Mouse (Mus musculus) limb, embryonic 12.5 days (tissue): ENCODE measurements at regions not wholly inside any gene's neighbourhood (a gene's known extent, or its start where the extent isn't known, plus 50 kb on each side); places are given as distances from the start of the nearest gene placed in this dataset.

ENCODE experiments used
- ATAC-seq: fragments of 200-750 bp; cut with Nextera tagmentation; 2 replicates; pipeline ENCODE4 v1.8.0; 2017; ENCODE audit warnings: low read depth, moderate TSS enrichment; ENCODE audit not compliant: insufficient number of reproducible peaks, insufficient read depth, low FRiP score, low TSS enrichment
- H3K27ac ChIP-seq: fragments of 300-500 bp; sonication (generic); 2 replicates; pipeline ENCODE4 v1.5.1; 2016; ENCODE audit warnings: mild to moderate bottlenecking, moderate library complexity
- H3K27me3 ChIP-seq: fragments of 300-500 bp; sonication (generic); 2 replicates; pipeline ENCODE4 v1.6.1; 2016; ENCODE audit warnings: mild to moderate bottlenecking, moderate library complexity
- H3K36me3 ChIP-seq: fragments of 300-500 bp; sonication (generic); 2 replicates; pipeline ENCODE4 v1.6.1; 2016; ENCODE audit warnings: mild to moderate bottlenecking, moderate library complexity
- H3K4me1 ChIP-seq: fragments of 300-500 bp; sonication (generic); replicated peaks from 2 replicates; pipeline ENCODE4 v1.6.1; 2016
- H3K4me2 ChIP-seq: fragments of 300-500 bp; sonication (generic); 2 replicates; pipeline ENCODE4 v1.6.1; 2016; ENCODE audit warnings: mild to moderate bottlenecking, moderate library complexity
- H3K4me3 ChIP-seq: fragments of 300-500 bp; sonication (generic); replicated peaks from 2 replicates; pipeline ENCODE4 v1.5.1; 2016; ENCODE audit warnings: mild to moderate bottlenecking
- H3K9ac ChIP-seq: fragments of 300-500 bp; sonication (generic); replicated peaks from 2 replicates; pipeline ENCODE4 v1.6.1; 2016; ENCODE audit warnings: mild to moderate bottlenecking, moderate library complexity
- H3K9me3 ChIP-seq: fragments of 300-500 bp; sonication (generic); 2 replicates; pipeline ENCODE4 v1.6.1; 2016; ENCODE audit warnings: mild to moderate bottlenecking, moderate library complexity
- WGBS: fragments of 180-500 bp; shearing (Covaris S2); methylation state at CpG from one replicate; pipeline ENCODE4 v1.1.7; 2016; 5-methylcytosine and 5-hydroxymethylcytosine counted together

- H3K27me3 ChIP-seq: no peaks in the 10 kb centered on the region
- no peaks in the 10 kb centered on the region for H3K36me3 ChIP-seq
- no peak overlapping the region for H3K4me3 ChIP-seq
- 71% methylated on average over 3 of the region's 3 CpGs for WGBS
- ATAC-seq: no peak
- no peaks in the 10 kb centered on the region for H3K4me1 ChIP-seq
- no peaks in the 10 kb centered on the region for H3K9me3 ChIP-seq
- H3K9ac ChIP-seq: no peak overlapping the region
- H3K4me2 ChIP-seq: no peak overlapping the region
- no peak overlapping the region for H3K27ac ChIP-seq
Observed at GRCm38 (mm10) chr6:81733527-81733926, 189.9 kb upstream of the Gcfc2 start.

- H3K4me1 ChIP-seq: no peaks in the 10 kb centered on the region
- 90% methylated on average over 5 of the region's 5 CpGs for WGBS
- H3K4me2 ChIP-seq: no peak overlapping the region
- no peaks in the 10 kb centered on the region for H3K36me3 ChIP-seq
- H3K4me3 ChIP-seq: no peak overlapping the region
- H3K9ac ChIP-seq: no peak overlapping the region
- no peak overlapping the region for H3K27ac ChIP-seq
- no peak for ATAC-seq
- no peaks in the 10 kb centered on the region for H3K27me3 ChIP-seq
- no peaks in the 10 kb centered on the region for H3K9me3 ChIP-seq
Observed at GRCm38 (mm10) chr6:81738466-81738865, 185.0 kb upstream of the Gcfc2 start.

GRCm38 (mm10) chr6:81749681-81750080 is 173.8 kb upstream of the Gcfc2 start:
- no peak overlapping the region for H3K27ac ChIP-seq
- H3K9ac ChIP-seq: no peak overlapping the region
- WGBS: 62% methylated on average over 3 of the region's 3 CpGs
- no peaks in the 10 kb centered on the region for H3K36me3 ChIP-seq
- no peak overlapping the region for H3K4me3 ChIP-seq
- H3K27me3 ChIP-seq: no peaks in the 10 kb centered on the region
- H3K4me1 ChIP-seq: no peaks in the 10 kb centered on the region
- no peak overlapping the region for H3K4me2 ChIP-seq
- no peaks in the 10 kb centered on the region for H3K9me3 ChIP-seq
- ATAC-seq: no peak

- H3K27me3 ChIP-seq: no peaks in the 10 kb centered on the region
- H3K9me3 ChIP-seq: no peaks in the 10 kb centered on the region
- H3K27ac ChIP-seq: no peak overlapping the region
- H3K4me1 ChIP-seq: no peaks in the 10 kb centered on the region
- H3K9ac ChIP-seq: no peak overlapping the region
- H3K36me3 ChIP-seq: no peaks in the 10 kb centered on the region
- no peak overlapping the region for H3K4me3 ChIP-seq
- 90% methylated on average over 5 of the region's 5 CpGs for WGBS
- ATAC-seq: no peak
- H3K4me2 ChIP-seq: no peak overlapping the region
Observed at GRCm38 (mm10) chr6:81751631-81752030, 171.8 kb upstream of the Gcfc2 start.

- H3K4me1 ChIP-seq: no peaks in the 10 kb centered on the region
- no peak overlapping the region for H3K4me3 ChIP-seq
- WGBS: 85% methylated on average over 7 of the region's 7 CpGs
Observed at GRCm38 (mm10) chr6:81756242-81756641, 167.2 kb upstream of the Gcfc2 start.

GRCm38 (mm10) chr6:81758876-81759275 is 164.6 kb upstream of the Gcfc2 start:
- no peak overlapping the region for H3K4me3 ChIP-seq
- no peaks in the 10 kb centered on the region for H3K27me3 ChIP-seq
- ATAC-seq: no peak
- no peaks in the 10 kb centered on the region for H3K4me1 ChIP-seq
- no peak overlapping the region for H3K4me2 ChIP-seq
- no peak overlapping the region for H3K9ac ChIP-seq
- 86% methylated on average over 5 of the region's 5 CpGs for WGBS
- no peaks in the 10 kb centered on the region for H3K9me3 ChIP-seq
- H3K27ac ChIP-seq: no peak overlapping the region
- H3K36me3 ChIP-seq: no peaks in the 10 kb centered on the region

More at GRCm38 (mm10) chr6:81756242-81756641, 167.2 kb upstream of the Gcfc2 start:
- no peaks in the 10 kb centered on the region for H3K27me3 ChIP-seq
- ATAC-seq: no peak
- H3K36me3 ChIP-seq: no peaks in the 10 kb centered on the region
- no peak overlapping the region for H3K4me2 ChIP-seq
- H3K27ac ChIP-seq: no peak overlapping the region
- no peaks in the 10 kb centered on the region for H3K9me3 ChIP-seq
- no peak overlapping the region for H3K9ac ChIP-seq

- H3K36me3 ChIP-seq: no peaks in the 10 kb centered on the region
- no peak overlapping the region for H3K4me3 ChIP-seq
- no peak overlapping the region for H3K9ac ChIP-seq
- no peak overlapping the region for H3K27ac ChIP-seq
- H3K4me1 ChIP-seq: no peaks in the 10 kb centered on the region
- no peaks in the 10 kb centered on the region for H3K9me3 ChIP-seq
- no peak for ATAC-seq
- H3K4me2 ChIP-seq: no peak overlapping the region
- no peaks in the 10 kb centered on the region for H3K27me3 ChIP-seq
- WGBS: 79% methylated on average over 2 of the region's 2 CpGs
Observed at GRCm38 (mm10) chr6:81760181-81760580, 163.3 kb upstream of the Gcfc2 start.

GRCm38 (mm10) chr6:81765831-81766230 is 157.6 kb upstream of the Gcfc2 start:
- ATAC-seq: no peak
- no peaks in the 10 kb centered on the region for H3K27me3 ChIP-seq

GRCm38 (mm10) chr6:81766800-81767199 is 156.7 kb upstream of the Gcfc2 start:
- Histone ChIP-seq H3K27me3 (no peaks in the 10 kb centered on the region), H3K9me3 (no peaks in the 10 kb centered on the region), H3K36me3 (no peaks in the 10 kb centered on the region), H3K4me2 (no peak overlapping the region), H3K4me1 (no peaks in the 10 kb centered on the region), H3K27ac (no peak overlapping the region), H3K4me3 (no peak overlapping the region), H3K9ac (no peak overlapping the region)
- no peak for ATAC-seq
- 85% methylated on average over 4 of the region's 4 CpGs for WGBS

More at GRCm38 (mm10) chr6:81765831-81766230, 157.6 kb upstream of the Gcfc2 start:
- 96% methylated on average over 7 of the region's 7 CpGs for WGBS
- Histone ChIP-seq H3K27ac (no peak overlapping the region), H3K4me3 (no peak overlapping the region), H3K4me2 (no peak overlapping the region), H3K4me1 (no peaks in the 10 kb centered on the region), H3K36me3 (no peaks in the 10 kb centered on the region), H3K9me3 (no peaks in the 10 kb centered on the region), H3K9ac (no peak overlapping the region)

GRCm38 (mm10) chr6:81768669-81769537 is 154.6 kb upstream of the Gcfc2 start:
- no peaks in the 10 kb centered on the region for H3K9me3 ChIP-seq
- H3K36me3 ChIP-seq: no peaks in the 10 kb centered on the region
- H3K4me2 ChIP-seq: no peak overlapping the region
- WGBS: 55% methylated on average over 5 of the region's 5 CpGs
- no peaks in the 10 kb centered on the region for H3K4me1 ChIP-seq
- ATAC-seq: no peak
- no peak overlapping the region for H3K27ac ChIP-seq
- H3K4me3 ChIP-seq: no peak overlapping the region
- H3K9ac ChIP-seq: no peak overlapping the region
- no peaks in the 10 kb centered on the region for H3K27me3 ChIP-seq

GRCm38 (mm10) chr6:81770301-81770700 is 153.2 kb upstream of the Gcfc2 start:
- Histone ChIP-seq H3K9me3 (no peaks in the 10 kb centered on the region), H3K36me3 (no peaks in the 10 kb centered on the region), H3K4me1 (no peaks in the 10 kb centered on the region), H3K9ac (no peak overlapping the region), H3K4me3 (no peak overlapping the region), H3K27ac (no peak overlapping the region), H3K27me3 (no peaks in the 10 kb centered on the region), H3K4me2 (no peak overlapping the region)
- no peak for ATAC-seq
- WGBS: 84% methylated on average over 3 of the region's 3 CpGs

GRCm38 (mm10) chr6:81771862-81772261 is 151.6 kb upstream of the Gcfc2 start:
- Histone ChIP-seq H3K27ac (no peak overlapping the region), H3K4me1 (no peaks in the 10 kb centered on the region), H3K4me3 (no peak overlapping the region), H3K27me3 (no peaks in the 10 kb centered on the region), H3K4me2 (no peak overlapping the region), H3K9me3 (no peaks in the 10 kb centered on the region), H3K36me3 (no peaks in the 10 kb centered on the region), H3K9ac (no peak overlapping the region)
- no peak for ATAC-seq
